Mouse (Mus musculus) forebrain, embryonic 12.5 days (tissue): ENCODE results near the gene Rmdn2. TPM values are rescaled to one million over a fixed set of nuclear protein-coding genes. Genes with fewer than 3 reads are reported as not detected.

Experiments
- ATAC-seq: fragments of 200-750 bp; cut with Nextera tagmentation; 2 replicates; pipeline ENCODE4 v1.8.0; 2017; ENCODE audit warnings: moderate TSS enrichment; ENCODE audit not compliant: low FRiP score
- H3K27ac ChIP-seq: fragments of 300-500 bp; sonication (generic); 2 replicates; pipeline ENCODE4 v1.5.1; 2016; ENCODE audit warnings: mild to moderate bottlenecking
- H3K27me3 ChIP-seq: fragments of 300-500 bp; sonication (generic); 2 replicates; pipeline ENCODE4 v1.6.1; 2016; ENCODE audit warnings: mild to moderate bottlenecking
- H3K36me3 ChIP-seq: fragments of 300-500 bp; sonication (generic); replicated peaks from 2 replicates; pipeline ENCODE4 v1.6.1; 2016; ENCODE audit warnings: mild to moderate bottlenecking
- H3K4me1 ChIP-seq: fragments of 300-500 bp; sonication (generic); 2 replicates; pipeline ENCODE4 v1.6.1; 2016
- H3K4me2 ChIP-seq: fragments of 300-500 bp; sonication (generic); 2 replicates; pipeline ENCODE4 v1.6.1; 2016; ENCODE audit warnings: mild to moderate bottlenecking, moderate library complexity
- H3K4me3 ChIP-seq: fragments of 300-500 bp; sonication (generic); replicated peaks from 2 replicates; pipeline ENCODE4 v1.5.1; 2016; ENCODE audit warnings: mild to moderate bottlenecking
- H3K9ac ChIP-seq: fragments of 300-500 bp; sonication (generic); 2 replicates; pipeline ENCODE4 v1.6.1; 2016; ENCODE audit warnings: mild to moderate bottlenecking
- H3K9me3 ChIP-seq: fragments of 300-500 bp; sonication (generic); 2 replicates; pipeline ENCODE4 v1.6.1; 2016
- WGBS: fragments of 180-500 bp; shearing (Covaris S2); methylation state at CpG from one replicate; pipeline ENCODE4 v1.1.7; 2016; 5-methylcytosine and 5-hydroxymethylcytosine counted together
- polyA plus RNA-seq: library from polyadenylated mRNA; unstranded; fragments of >200 nt; fragmentation: Nextera tagmentation; extraction: Ambion mirVana; gene quantifications from 2 replicates; pipeline ENCODE4 v1.2.1, GENCODE M21; 2016

Rmdn2 gene
- polyA plus RNA-seq, 1 experiment from 2014 or later: 5.4 TPM

GRCm38 (mm10) chr17:79661848-79662247 lies 50.2 kb downstream of the Rmdn2 start:
- Histone ChIP-seq H3K4me3 (no peak overlapping the region), H3K27me3 (0 out of 2 replicates have a peak, but pooled peaks cover 3% of the 10 kb centered on the region), H3K9ac (no peak overlapping the region), H3K4me2 (no peak overlapping the region), H3K36me3 (no peaks in the 10 kb centered on the region), H3K9me3 (no peaks in the 10 kb centered on the region), H3K4me1 (no peaks in the 10 kb centered on the region), H3K27ac (no peak overlapping the region)
- 85% methylated on average over 9 of the region's 9 CpGs for WGBS
- ATAC-seq: no peak

GRCm38 (mm10) chr17:79663393-79664105 lies 51.9 kb downstream of the Rmdn2 start:
- peak; percentile 23; the same call in 1 of the 2 replicates for ATAC-seq
- WGBS: 24% methylated on average over 3 of the region's 3 CpGs

GRCm38 (mm10) chr17:79664106-79664417 lies 52.4 kb downstream of the Rmdn2 start:
- H3K9me3 ChIP-seq: no peaks in the 10 kb centered on the region
- H3K4me2 ChIP-seq: no peak overlapping the region
- H3K27me3 ChIP-seq: 0 out of 2 replicates have a peak, but pooled peaks cover 3% of the 10 kb centered on the region
- no peak overlapping the region for H3K9ac ChIP-seq
- no peak overlapping the region for H3K4me3 ChIP-seq
- WGBS: 88% methylated on average over 2 of the region's 2 CpGs
- no peak overlapping the region for H3K27ac ChIP-seq
- no peaks in the 10 kb centered on the region for H3K4me1 ChIP-seq
- H3K36me3 ChIP-seq: no peaks in the 10 kb centered on the region
- no peak for ATAC-seq

More at GRCm38 (mm10) chr17:79663393-79664105, 51.9 kb downstream of the Rmdn2 start:
- H3K4me3 ChIP-seq: no peak overlapping the region
- no peak overlapping the region for H3K27ac ChIP-seq
- no peak overlapping the region for H3K9ac ChIP-seq
- 0 out of 2 replicates have a peak, but pooled peaks cover 3% of the 10 kb centered on the region for H3K27me3 ChIP-seq
- H3K4me1 ChIP-seq: no peaks in the 10 kb centered on the region
- H3K4me2 ChIP-seq: no peak overlapping the region
- no peaks in the 10 kb centered on the region for H3K9me3 ChIP-seq
- H3K36me3 ChIP-seq: no peaks in the 10 kb centered on the region

GRCm38 (mm10) chr17:79670837-79671236 lies 59.2 kb downstream of the Rmdn2 start:
- no peak for ATAC-seq
- 76% methylated on average over 2 of the region's 2 CpGs for WGBS
- Histone ChIP-seq H3K9me3 (no peaks in the 10 kb centered on the region), H3K4me1 (no peaks in the 10 kb centered on the region), H3K27ac (no peak overlapping the region), H3K27me3 (no peaks in the 10 kb centered on the region), H3K4me3 (no peak overlapping the region), H3K9ac (no peak overlapping the region), H3K4me2 (no peak overlapping the region), H3K36me3 (no peaks in the 10 kb centered on the region)

- WGBS: 87% methylated on average over 4 of the region's 4 CpGs
- Histone ChIP-seq H3K36me3 (no peaks in the 10 kb centered on the region), H3K4me3 (no peak overlapping the region), H3K27me3 (no peaks in the 10 kb centered on the region; the same call in 1 of the 2 replicates), H3K27ac (no peak overlapping the region), H3K9ac (no peak overlapping the region), H3K4me2 (no peak overlapping the region), H3K9me3 (no peaks in the 10 kb centered on the region), H3K4me1 (no peaks in the 10 kb centered on the region)
- ATAC-seq: no peak
Measured at GRCm38 (mm10) chr17:79695106-79695505, 83.4 kb downstream of the Rmdn2 start.

- ATAC-seq: no peak
- H3K9ac ChIP-seq: no peak overlapping the region
- WGBS: 89% methylated on average over 6 of the region's 6 CpGs
- H3K4me2 ChIP-seq: no peak overlapping the region
- no peak overlapping the region for H3K4me3 ChIP-seq
- H3K27ac ChIP-seq: no peak overlapping the region
- no peaks in the 10 kb centered on the region; the same call in 1 of the 2 replicates for H3K27me3 ChIP-seq
- H3K36me3 ChIP-seq: no peaks in the 10 kb centered on the region
- no peaks in the 10 kb centered on the region for H3K9me3 ChIP-seq
- no peaks in the 10 kb centered on the region for H3K4me1 ChIP-seq
Measured at GRCm38 (mm10) chr17:79695541-79695940, 83.9 kb downstream of the Rmdn2 start.

- no peak overlapping the region for H3K9ac ChIP-seq
- H3K4me2 ChIP-seq: no peak overlapping the region
- ATAC-seq: no peak
- H3K4me3 ChIP-seq: no peak overlapping the region
- H3K36me3 ChIP-seq: no peaks in the 10 kb centered on the region
- H3K27me3 ChIP-seq: no peaks in the 10 kb centered on the region; the same call in 1 of the 2 replicates
- WGBS: 24% methylated on average over 1 of the region's 1 CpGs
- no peaks in the 10 kb centered on the region for H3K4me1 ChIP-seq
- H3K9me3 ChIP-seq: no peaks in the 10 kb centered on the region
- no peak overlapping the region for H3K27ac ChIP-seq
Measured at GRCm38 (mm10) chr17:79699197-79699596, 87.5 kb downstream of the Rmdn2 start.

- 89% methylated on average over 5 of the region's 5 CpGs for WGBS
- no peak overlapping the region for H3K27ac ChIP-seq
- no peaks in the 10 kb centered on the region for H3K4me1 ChIP-seq
- no peak for ATAC-seq
- no peaks in the 10 kb centered on the region for H3K36me3 ChIP-seq
- no peak overlapping the region for H3K4me2 ChIP-seq
- H3K9ac ChIP-seq: no peak overlapping the region
- no peak overlapping the region for H3K4me3 ChIP-seq
- no peaks in the 10 kb centered on the region for H3K27me3 ChIP-seq
- H3K9me3 ChIP-seq: no peaks in the 10 kb centered on the region
Measured at GRCm38 (mm10) chr17:79700871-79701270, 89.2 kb downstream of the Rmdn2 start.

GRCm38 (mm10) chr17:79705671-79706455 lies 94.2 kb downstream of the Rmdn2 start:
- Histone ChIP-seq H3K36me3 (no peaks in the 10 kb centered on the region), H3K4me3 (no peak overlapping the region), H3K27me3 (peaks cover 17% of the 10 kb centered on the region), H3K27ac (no peak overlapping the region), H3K4me1 (peaks cover 6% of the 10 kb centered on the region), H3K9me3 (no peaks in the 10 kb centered on the region), H3K9ac (no peak overlapping the region), H3K4me2 (no peak overlapping the region)
- WGBS: 76% methylated on average over 9 of the region's 9 CpGs
- no peak for ATAC-seq

GRCm38 (mm10) chr17:79708168-79708567 lies 96.5 kb downstream of the Rmdn2 start:
- Histone ChIP-seq H3K36me3 (no peaks in the 10 kb centered on the region), H3K27ac (no peak overlapping the region), H3K9me3 (no peaks in the 10 kb centered on the region), H3K27me3 (peaks cover 32% of the 10 kb centered on the region), H3K9ac (no peak overlapping the region), H3K4me3 (no peak overlapping the region), H3K4me2 (no peak overlapping the region), H3K4me1 (peaks cover 8% of the 10 kb centered on the region)
- ATAC-seq: no peak
- under 1% methylated on average over 7 of the region's 7 CpGs for WGBS

- Histone ChIP-seq H3K36me3 (no peaks in the 10 kb centered on the region), H3K27ac (no peak overlapping the region), H3K9ac (no peak overlapping the region), H3K4me3 (no peak overlapping the region), H3K9me3 (no peaks in the 10 kb centered on the region), H3K4me2 (no peak overlapping the region), H3K4me1 (peaks cover 24% of the 10 kb centered on the region), H3K27me3 (peaks cover 48% of the 10 kb centered on the region)
- WGBS: 37% methylated on average over 1 of the region's 1 CpGs
- no peak for ATAC-seq
Measured at GRCm38 (mm10) chr17:79709718-79710117, 98.1 kb downstream of the Rmdn2 start.

- peaks cover 54% of the 10 kb centered on the region for H3K27me3 ChIP-seq
- H3K9ac ChIP-seq: no peak overlapping the region
- no peak overlapping the region for H3K4me2 ChIP-seq
- no peak overlapping the region for H3K4me3 ChIP-seq
- H3K27ac ChIP-seq: no peak overlapping the region
- H3K36me3 ChIP-seq: no peaks in the 10 kb centered on the region
- no peak for ATAC-seq
- 7% methylated on average over 15 of the region's 15 CpGs for WGBS
- no peaks in the 10 kb centered on the region for H3K9me3 ChIP-seq
- peaks cover 30% of the 10 kb centered on the region for H3K4me1 ChIP-seq
Measured at GRCm38 (mm10) chr17:79710246-79710842, 98.7 kb downstream of the Rmdn2 start.
